Mouse (Mus musculus) thymus, postnatal 10 days (tissue): ENCODE measurements around the gene Zfp786.

Experiments
- DNase-seq, 2 experiments: peaks; one replicate each; pipeline ENCODE4 v3.0.0; 2021; ENCODE audit warnings: low spot score in 2 of 2

The Zfp786 gene

GRCm38 (mm10) chr6:47821236-47821635 is 9.4 kb downstream of the Zfp786 start:
- no peak for DNase-seq

DNA sequence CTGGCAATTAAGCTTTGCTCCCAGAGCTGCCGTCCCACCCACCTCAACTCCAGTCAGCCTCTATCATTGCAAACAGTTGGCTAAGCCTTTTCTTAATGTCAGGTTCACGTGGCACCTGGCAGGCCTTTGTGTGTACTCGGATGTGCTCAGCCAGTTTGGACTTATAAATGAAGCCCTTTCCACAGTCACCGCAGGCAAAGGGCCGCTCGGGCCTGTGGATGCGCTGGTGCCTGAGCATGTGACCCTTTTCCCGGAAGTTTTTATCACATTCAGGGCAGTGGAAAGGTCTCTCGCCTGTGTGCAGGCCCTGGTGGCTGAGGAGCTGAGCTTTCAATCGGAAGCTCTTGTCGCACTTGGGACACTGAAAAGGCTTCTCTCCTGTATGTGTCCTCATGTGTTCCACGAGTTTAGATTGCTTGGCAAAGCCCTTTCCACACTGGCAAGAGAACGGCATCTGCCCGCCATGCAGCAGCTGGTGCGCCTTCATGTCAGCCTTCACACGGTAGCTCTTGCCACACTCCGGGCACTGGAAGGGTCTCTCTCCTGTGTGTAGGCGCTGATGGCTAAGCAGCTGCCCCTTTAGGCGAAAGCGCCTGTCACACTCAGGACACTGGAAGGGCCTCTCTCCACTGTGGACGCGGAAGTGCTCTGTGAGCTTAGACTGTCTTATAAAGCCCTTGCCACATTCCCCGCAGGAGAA is 10.9 kb downstream of the Zfp786 start:
- no peak for DNase-seq

DNA sequence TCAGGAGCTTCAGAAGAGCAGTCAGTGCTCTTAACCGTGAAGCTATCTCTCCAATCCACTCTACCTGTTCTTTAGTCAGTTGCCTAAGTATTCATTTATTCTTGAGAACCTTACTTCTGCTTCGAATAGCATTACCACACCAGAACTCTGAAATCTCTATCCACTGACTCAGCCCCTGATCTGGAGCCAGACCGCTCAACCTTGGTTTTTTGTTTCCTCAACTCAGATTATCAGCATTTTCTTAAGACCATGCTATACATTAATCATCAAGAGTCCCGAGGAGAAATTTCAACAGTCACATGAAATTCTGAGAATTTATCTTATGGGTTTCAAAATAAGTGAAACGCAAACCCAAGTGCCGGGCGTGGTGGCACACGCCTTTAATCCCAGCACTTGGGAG is 11.9 kb downstream of the Zfp786 start:
- DNase-seq = no peak

DNA sequence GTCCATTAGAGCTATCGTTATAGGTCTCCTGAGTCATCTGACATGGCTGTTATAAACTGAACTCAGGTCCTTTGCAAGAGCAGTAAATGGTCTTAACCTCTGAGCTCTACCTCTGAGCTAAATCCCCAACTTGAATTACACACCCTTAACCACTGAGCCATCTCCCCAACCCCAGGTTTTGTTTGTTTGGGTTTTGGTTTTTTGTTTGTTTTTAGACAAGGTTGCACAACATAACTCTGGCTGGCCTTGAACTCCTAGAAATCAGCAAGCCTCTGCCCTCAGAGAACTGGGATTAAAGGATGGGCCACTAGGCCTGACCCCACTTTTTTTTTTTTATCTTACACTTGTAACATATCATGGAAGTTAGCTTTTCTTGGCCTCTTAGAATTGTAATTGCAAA is 14.5 kb downstream of the Zfp786 start:
- no peak for DNase-seq

- DNase-seq = peak; percentile 98 to 99
Measured at GRCm38 (mm10) chr6:47813257-47813878, 17.3 kb downstream of the Zfp786 start, which contains the start of gene Pdia4. Pdia4 (minus strand) TSS chr6:47813430.

GRCm38 (mm10) chr6:47812271-47812915 is 18.3 kb downstream of the Zfp786 start:
- DNase-seq = no peak

GRCm38 (mm10) chr6:47811324-47811723 is 19.3 kb downstream of the Zfp786 start:
- DNase-seq = no peak

DNA sequence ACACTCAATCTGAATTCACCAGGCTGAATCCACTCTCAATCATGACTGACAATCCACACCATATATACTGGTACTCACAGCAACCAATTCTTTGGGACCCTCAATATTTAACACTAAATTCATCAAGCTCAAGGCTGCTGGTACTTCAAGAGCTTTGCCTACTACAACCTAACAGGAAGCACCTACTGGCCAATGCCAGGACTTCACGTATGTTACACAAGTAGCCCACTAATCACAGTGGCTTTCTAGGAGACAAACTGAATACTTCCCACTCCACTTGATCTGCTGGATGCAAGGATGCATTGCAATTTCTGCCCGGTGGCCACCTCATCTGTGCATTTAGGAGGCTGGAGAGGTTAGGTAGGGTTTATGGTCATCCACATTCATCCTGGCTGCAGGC is 20.5 kb downstream of the Zfp786 start:
- DNase-seq = no peak

- DNase-seq = no peak
Measured at GRCm38 (mm10) chr6:47809053-47809452, 21.6 kb downstream of the Zfp786 start.

DNA sequence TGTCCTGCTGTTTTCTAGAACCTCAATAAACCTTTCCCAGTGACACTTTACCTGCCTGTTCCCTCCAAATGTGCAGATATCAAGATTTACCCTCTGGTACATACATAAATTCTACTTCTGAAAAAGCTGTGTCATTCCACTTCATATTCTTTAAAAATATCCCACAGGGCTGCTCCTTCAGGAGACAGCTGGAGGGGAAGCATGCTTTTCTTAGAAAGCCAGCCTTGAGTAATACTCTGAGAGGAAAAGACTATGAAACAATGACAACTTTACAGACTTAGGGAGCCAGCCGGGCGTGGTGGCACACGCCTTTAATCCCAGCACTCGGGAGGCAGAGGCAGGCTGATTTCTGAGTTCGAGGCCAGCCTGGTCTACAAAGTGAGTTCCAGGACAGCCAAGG is 22.1 kb downstream of the Zfp786 start:
- DNase-seq = no peak

GRCm38 (mm10) chr6:47807419-47807818 is 23.2 kb downstream of the Zfp786 start:
- no peak for DNase-seq

- no peak for DNase-seq
Measured at GRCm38 (mm10) chr6:47805520-47805919, 25.1 kb downstream of the Zfp786 start.

GRCm38 (mm10) chr6:47799079-47799478 is 31.6 kb downstream of the Zfp786 start:
- DNase-seq = peak; percentile 58 to 85

- DNase-seq = peak in 1 of 2 experiments; percentile 32
Measured at GRCm38 (mm10) chr6:47794106-47794830, 36.4 kb downstream of the Zfp786 start.

DNA sequence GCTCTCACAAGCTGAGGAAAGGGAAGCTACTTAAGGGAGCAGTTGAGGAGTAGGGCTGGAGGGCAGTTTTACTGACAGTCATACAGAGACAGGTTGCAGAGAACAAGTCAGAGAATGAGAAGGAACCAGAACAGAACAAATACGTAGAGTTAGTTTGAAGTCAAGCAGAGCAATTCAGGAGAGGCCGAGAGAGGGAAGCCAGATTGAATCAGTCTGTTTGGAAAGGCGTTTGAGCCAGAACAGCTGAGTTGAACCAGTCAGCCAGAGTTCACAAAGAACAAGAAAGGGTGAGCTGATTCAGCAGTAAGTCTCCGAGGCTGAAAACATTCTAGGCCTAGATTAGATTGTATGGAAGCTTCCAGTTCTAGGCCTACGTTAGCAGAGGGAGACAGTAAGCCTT is 37.4 kb downstream of the Zfp786 start:
- no peak for DNase-seq

GRCm38 (mm10) chr6:47792533-47792932 is 38.1 kb downstream of the Zfp786 start:
- no peak for DNase-seq

GRCm38 (mm10) chr6:47790745-47791144 is 39.9 kb downstream of the Zfp786 start:
- no peak for DNase-seq

DNA sequence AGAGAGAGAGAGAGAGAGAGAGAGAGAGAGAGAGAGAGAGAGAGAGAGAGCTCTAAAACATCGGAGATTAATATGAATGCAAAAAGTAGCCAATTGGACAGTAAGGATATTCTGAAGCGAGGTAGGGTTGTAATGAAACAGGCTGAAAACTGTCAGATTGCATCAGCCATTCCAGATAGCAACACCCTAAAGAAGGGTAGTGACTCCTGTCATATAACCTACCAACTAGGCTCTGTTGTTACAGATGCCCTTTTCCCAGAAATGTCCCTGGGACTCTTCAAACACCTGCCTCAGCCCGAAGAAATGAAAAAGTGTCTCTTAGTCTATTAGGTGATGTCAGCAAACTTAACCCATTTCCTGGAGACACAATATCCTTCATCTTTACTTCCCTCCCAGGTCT is 41.8 kb downstream of the Zfp786 start:
- DNase-seq = no peak

- peak; percentile 43 to 46 for DNase-seq
Measured at GRCm38 (mm10) chr6:47787941-47788736, 42.5 kb downstream of the Zfp786 start.

- no peak for DNase-seq
Measured at GRCm38 (mm10) chr6:47784707-47785412, 45.8 kb downstream of the Zfp786 start.
